Mouse (Mus musculus): Measurements from ENCODE around the gene Neurod2. TPM values are rescaled to one million over a fixed set of nuclear protein-coding genes. Genes with fewer than 3 reads are reported as not detected.
A peak's percentile ranks its signal among the peaks of the same experiment; 100 is the strongest.

Neurod2 gene
- polyA plus RNA-seq, 1 experiment from 2014 or later = 0.09 TPM

DNA sequence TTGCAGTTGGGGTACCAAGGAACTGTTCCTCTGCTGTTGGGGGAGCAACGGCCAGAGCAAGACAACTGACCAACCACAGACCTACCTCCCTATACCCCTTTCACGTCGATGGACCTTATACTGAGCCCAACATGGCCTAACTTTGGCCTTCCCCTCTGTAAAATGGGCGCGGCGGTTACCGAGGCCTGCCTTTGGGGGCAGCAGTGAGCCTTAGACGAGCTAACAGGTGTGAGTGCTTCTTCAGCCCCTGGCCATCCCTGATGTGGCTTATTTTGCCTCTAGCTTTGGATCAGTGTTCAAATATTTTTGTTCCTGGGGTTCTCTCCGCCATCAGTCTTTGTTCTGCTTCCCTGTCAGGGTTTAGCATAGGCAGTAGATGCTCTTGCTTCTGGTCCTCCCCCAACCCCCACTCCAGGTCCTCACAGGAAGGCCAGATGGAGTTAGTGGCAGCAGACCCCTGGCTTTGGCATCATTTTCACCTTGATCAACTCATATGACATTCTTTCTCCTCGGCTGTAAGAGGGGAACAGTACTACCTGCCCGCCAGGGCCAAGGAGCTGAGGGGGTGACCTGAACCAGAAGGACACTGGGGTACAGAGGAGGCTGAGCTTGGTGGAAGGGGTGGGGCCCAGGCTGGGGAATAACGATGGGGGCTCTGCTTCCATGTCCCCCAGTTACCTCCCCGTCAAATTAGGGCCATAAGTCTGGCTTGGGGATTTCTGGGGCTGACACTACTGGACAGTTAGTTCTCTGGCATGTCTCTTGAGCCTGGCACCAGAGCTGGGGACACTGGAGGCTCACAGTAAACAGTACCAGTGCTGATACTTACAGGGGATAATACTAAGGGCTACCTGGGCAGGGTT, 7.0 kb upstream of the Neurod2 start:
- Histone ChIP-seq H3K27me3 (replicated peaks) (peaks cover 93% of the 10 kb centered on the region), H3K4me1 (replicated peaks) (peaks cover 24% of the 10 kb centered on the region), H3K9ac (no peak overlapping the region), H3K36me3 (no peaks in the 10 kb centered on the region), H3K4me3 (replicated peaks) (no peak overlapping the region), H3K4me2 (replicated peaks) (no peak overlapping the region), H3K9me3 (no peaks in the 10 kb centered on the region), H3K27ac (no peak overlapping the region)
- 15% methylated on average over 13 of the region's 13 CpGs for WGBS
- no peak for ATAC-seq

DNA sequence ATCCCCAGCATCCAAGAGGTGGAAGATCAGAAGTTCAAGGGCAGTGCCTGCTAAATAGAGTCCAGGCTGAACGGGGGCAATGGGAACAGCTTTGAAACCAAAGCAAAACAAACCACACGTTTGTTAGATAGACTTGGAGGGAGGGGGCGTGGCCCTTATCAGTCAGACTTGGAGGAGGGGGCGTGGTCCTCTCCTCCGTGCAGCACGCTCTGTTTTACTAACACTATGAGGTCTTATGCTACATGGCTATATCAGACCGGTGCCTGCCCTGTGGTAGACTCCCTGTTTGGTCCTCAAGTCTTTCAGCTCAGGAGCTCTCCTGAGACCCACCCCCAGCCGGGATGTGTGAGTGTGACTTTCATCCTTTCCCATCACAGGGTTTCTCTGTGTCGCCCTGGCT, 5.8 kb upstream of the Neurod2 start:
- peaks cover 98% of the 10 kb centered on the region for H3K27me3 ChIP-seq (replicated peaks)
- peaks cover 24% of the 10 kb centered on the region for H3K4me1 ChIP-seq (replicated peaks)
- no peak overlapping the region for H3K4me2 ChIP-seq (replicated peaks)
- 9% methylated on average over 9 of the region's 9 CpGs for WGBS
- H3K27ac ChIP-seq = no peak overlapping the region
- H3K9ac ChIP-seq = no peak overlapping the region
- no peaks in the 10 kb centered on the region for H3K36me3 ChIP-seq
- ATAC-seq = no peak
- no peaks in the 10 kb centered on the region for H3K9me3 ChIP-seq
- no peak overlapping the region for H3K4me3 ChIP-seq (replicated peaks)

DNA sequence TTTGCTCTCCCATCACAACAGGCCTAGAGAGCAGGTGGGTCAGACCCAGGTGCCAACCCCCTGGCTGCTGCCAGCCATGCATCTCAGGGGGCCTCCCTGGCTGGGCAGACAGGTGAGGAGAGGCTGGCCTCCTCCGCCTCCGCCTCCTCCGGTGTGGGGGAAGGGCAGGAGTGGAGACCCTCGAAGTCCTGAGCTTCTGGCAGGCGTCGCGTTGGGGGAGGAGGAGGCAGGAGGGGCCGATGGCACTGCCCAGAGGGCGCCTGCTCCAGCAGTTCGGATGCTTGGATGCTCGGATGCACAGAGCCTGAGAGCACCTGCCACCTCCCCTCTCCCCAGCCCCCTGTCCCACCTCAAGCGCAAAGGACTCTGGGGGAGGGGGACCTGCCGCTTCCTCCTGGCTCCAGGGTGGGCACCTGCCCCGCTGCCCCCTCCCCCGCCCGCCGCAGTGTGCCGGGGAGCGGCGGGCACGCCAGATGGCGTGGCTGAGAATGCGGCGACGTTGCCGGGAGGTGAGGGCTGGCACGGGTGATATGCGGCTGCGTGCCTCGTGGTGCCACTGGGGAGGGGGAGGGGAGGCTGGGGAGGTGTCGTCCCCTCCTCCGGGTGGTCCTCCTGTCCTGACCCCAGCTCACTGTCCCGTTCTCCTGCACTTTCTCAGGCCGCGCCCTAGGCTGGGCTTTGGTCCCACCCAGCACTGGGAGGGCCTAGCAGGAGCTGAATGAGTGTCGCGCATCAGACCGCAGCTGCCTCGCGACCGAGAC, 4.7 kb upstream of the Neurod2 start:
- no peaks in the 10 kb centered on the region for H3K9me3 ChIP-seq
- H3K36me3 ChIP-seq = no peaks in the 10 kb centered on the region
- peak overlapping the region; percentile 54 for H3K4me2 ChIP-seq (replicated peaks)
- H3K4me1 ChIP-seq (replicated peaks) = peaks cover 18% of the 10 kb centered on the region
- peaks cover 98% of the 10 kb centered on the region for H3K27me3 ChIP-seq (replicated peaks)
- no peak for ATAC-seq
- no peak overlapping the region for H3K9ac ChIP-seq
- H3K4me3 ChIP-seq (replicated peaks) = peak overlapping the region; percentile 17; the same call in 1 of the 2 replicates
- no peak overlapping the region for H3K27ac ChIP-seq
- WGBS = 1% methylated on average over 38 of the region's 41 CpGs

DNA sequence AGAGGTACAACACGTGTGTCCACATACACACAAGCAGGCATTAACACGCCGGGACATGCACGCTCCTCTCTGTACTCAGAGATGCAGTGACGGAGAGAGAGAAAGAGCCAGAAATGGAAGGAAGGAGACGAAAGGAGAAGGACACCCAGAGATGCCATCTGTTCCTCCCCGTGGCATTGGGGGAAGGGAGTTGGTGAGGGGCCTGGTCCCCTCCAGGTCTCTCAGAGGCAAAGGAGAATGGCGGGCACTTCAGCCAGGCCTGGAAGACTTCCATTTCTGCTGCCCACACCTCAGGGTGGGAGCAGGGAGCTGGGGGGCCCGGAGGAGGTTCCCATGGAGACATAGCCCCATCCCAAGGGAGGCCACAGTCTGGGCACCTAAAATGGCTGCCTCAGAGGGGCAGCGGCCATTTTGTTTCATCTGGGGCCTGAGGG, 3.8 kb upstream of the Neurod2 start:
- no peaks in the 10 kb centered on the region for H3K9me3 ChIP-seq
- H3K27ac ChIP-seq = no peak overlapping the region
- H3K36me3 ChIP-seq = no peaks in the 10 kb centered on the region
- H3K4me3 ChIP-seq (replicated peaks) = no peak overlapping the region
- WGBS = 74% methylated on average over 10 of the region's 10 CpGs
- ATAC-seq = no peak
- peaks cover 98% of the 10 kb centered on the region for H3K27me3 ChIP-seq (replicated peaks)
- H3K4me1 ChIP-seq (replicated peaks) = peaks cover 16% of the 10 kb centered on the region
- H3K4me2 ChIP-seq (replicated peaks) = no peak overlapping the region
- no peak overlapping the region for H3K9ac ChIP-seq

DNA sequence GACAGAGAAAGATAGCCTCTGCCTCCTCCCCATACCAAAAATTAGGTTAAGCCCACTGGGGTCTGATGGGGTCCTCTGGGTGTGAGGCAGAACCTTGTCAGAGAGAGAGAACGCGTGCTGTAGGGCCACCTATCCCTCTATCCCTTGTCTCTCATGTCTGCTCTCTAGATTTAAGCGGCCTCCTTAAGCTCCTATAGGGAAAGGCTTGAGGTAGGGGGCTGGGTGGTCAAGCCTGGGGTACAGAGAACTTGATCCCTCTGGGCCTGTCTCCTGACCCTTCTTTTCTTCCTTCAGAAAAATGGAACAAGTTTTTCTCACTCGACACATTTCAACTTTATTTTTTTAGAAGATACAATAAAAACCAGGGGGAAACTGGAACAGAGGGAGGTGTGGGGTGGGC, 3.4 kb upstream of the Neurod2 start:
- WGBS = 73% methylated on average over 4 of the region's 4 CpGs
- Histone ChIP-seq H3K4me1 (replicated peaks) (peaks cover 19% of the 10 kb centered on the region), H3K4me3 (replicated peaks) (no peak overlapping the region), H3K9me3 (no peaks in the 10 kb centered on the region), H3K27me3 (replicated peaks) (peaks cover 98% of the 10 kb centered on the region), H3K36me3 (no peaks in the 10 kb centered on the region), H3K27ac (no peak overlapping the region), H3K4me2 (replicated peaks) (no peak overlapping the region), H3K9ac (no peak overlapping the region)
- ATAC-seq = no peak

DNA sequence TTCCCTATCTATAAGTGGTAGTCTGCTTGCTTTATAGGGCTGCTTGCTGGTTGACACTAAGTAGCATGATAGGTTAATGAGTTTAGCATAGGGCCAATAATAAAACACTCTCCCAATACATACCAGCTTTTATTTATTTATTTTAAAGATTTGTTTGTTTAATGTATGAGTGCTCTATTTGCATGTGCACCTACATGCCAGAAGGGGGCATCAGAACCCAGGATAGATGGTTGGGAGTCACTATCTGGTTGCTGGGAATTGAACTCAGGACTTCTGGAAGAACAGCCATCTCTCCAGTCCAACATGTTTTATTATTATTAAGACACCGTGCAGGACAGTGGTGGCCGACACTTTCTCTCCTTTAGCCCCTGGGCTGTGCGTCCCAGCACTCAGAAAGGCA, 2.7 kb upstream of the Neurod2 start:
- Histone ChIP-seq H3K4me2 (replicated peaks) (no peak overlapping the region), H3K27me3 (replicated peaks) (peaks cover 98% of the 10 kb centered on the region), H3K9me3 (no peaks in the 10 kb centered on the region), H3K9ac (no peak overlapping the region), H3K4me1 (replicated peaks) (peaks cover 26% of the 10 kb centered on the region), H3K36me3 (no peaks in the 10 kb centered on the region), H3K4me3 (replicated peaks) (no peak overlapping the region), H3K27ac (no peak overlapping the region)
- 84% methylated on average over 3 of the region's 3 CpGs for WGBS
- no peak for ATAC-seq

DNA sequence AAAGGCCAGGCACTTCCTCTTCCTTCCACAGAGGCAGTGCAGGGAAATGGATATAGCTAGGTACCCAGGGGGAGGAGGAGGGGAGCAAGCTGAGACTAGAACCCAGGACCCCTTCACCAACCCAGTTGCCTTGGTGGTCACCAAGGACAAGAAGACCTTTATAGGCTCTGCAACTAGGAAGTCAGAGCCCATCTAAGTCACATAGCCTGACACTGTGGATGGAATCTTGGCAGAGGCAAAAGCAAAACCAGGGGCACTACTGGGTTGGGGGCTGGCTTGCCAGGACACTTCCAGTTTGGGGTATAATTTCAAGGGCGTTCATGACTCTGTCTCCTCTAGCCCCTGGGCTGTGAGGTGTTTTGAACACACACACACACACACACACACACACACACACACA, 2.0 kb upstream of the Neurod2 start:
- Histone ChIP-seq H3K4me1 (replicated peaks) (peaks cover 31% of the 10 kb centered on the region), H3K4me3 (replicated peaks) (no peak overlapping the region), H3K27ac (no peak overlapping the region), H3K36me3 (no peaks in the 10 kb centered on the region), H3K27me3 (replicated peaks) (peaks cover 98% of the 10 kb centered on the region), H3K4me2 (replicated peaks) (no peak overlapping the region), H3K9me3 (no peaks in the 10 kb centered on the region), H3K9ac (no peak overlapping the region)
- WGBS = 71% methylated on average over 1 of the region's 1 CpGs
- ATAC-seq = no peak

DNA sequence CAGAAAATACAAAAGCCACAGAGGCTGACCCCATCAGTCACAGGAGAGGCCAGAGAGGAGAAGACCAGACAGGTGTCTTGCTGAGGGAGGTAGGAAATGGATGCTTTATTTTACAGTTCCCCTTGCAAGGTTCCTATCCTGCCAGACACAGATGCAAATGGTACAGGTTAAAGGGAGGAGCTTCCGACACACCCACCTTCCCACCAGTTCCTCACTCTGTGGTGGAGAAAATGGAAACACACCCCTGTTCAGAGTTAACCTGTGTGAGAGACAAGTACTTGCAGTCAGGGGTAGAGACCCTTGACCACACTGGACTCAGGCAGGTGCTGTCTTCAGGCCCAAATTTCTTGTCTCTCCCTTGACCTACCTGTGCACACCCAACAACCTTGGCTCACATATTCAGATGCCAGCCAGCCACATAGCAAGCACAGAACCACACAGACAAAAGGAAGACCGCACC, 1.3 kb upstream of the Neurod2 start:
- WGBS = 45% methylated on average over 2 of the region's 2 CpGs
- ATAC-seq = no peak

DNA sequence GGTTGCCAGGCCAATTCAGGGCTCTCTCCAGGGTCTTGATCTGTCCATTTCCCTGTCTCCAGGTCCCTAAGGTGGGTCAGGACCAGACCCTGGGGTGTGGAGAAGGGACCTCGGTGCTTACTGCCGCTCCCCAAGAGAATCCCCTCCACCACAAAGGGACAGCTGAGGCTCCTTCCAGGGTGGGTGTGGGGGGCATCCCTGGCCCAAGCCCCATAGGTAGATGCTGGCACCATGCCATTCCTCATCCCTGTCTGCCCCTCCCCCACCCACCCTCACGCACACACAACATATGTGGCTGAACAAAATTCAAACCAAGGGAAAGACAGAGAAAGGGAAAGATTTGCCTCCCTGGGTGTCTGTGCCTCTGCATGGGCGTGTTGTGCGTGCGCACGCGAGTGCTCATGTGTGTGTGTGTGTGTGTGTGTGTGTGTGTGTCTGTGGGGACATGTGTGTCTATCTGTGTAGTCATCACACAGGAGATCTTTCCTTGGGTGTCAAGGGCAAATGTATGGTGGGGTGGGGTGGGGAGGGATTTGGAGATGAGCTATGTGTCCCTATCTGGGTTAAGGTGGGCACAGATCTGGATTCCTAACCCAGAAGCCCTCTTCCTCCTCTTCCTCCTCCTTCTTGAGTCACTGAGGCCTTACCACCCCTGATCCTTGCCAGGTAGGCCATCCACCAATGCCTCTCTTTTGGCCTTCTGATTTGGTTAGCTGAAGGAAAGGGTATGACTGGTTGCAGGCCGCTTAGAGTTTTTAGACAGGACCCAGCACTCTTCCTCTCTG, 704 bp upstream of the Neurod2 start:
- no peaks in the 10 kb centered on the region for H3K9me3 ChIP-seq
- no peak overlapping the region for H3K4me2 ChIP-seq (replicated peaks)
- peaks cover 31% of the 10 kb centered on the region for H3K4me1 ChIP-seq (replicated peaks)
- WGBS = 33% methylated on average over 9 of the region's 9 CpGs
- H3K36me3 ChIP-seq = no peaks in the 10 kb centered on the region
- no peak overlapping the region for H3K9ac ChIP-seq
- no peak overlapping the region for H3K27ac ChIP-seq
- H3K4me3 ChIP-seq (replicated peaks) = no peak overlapping the region
- ATAC-seq = no peak
- H3K27me3 ChIP-seq (replicated peaks) = peaks cover 96% of the 10 kb centered on the region

More for the DNA sequence above, 1.3 kb upstream of the Neurod2 start:
- Histone ChIP-seq H3K27ac (no peak overlapping the region), H3K36me3 (no peaks in the 10 kb centered on the region), H3K4me2 (replicated peaks) (no peak overlapping the region), H3K9ac (no peak overlapping the region), H3K9me3 (no peaks in the 10 kb centered on the region), H3K4me3 (replicated peaks) (no peak overlapping the region), H3K27me3 (replicated peaks) (peaks cover 96% of the 10 kb centered on the region), H3K4me1 (replicated peaks) (peaks cover 31% of the 10 kb centered on the region)

DNA sequence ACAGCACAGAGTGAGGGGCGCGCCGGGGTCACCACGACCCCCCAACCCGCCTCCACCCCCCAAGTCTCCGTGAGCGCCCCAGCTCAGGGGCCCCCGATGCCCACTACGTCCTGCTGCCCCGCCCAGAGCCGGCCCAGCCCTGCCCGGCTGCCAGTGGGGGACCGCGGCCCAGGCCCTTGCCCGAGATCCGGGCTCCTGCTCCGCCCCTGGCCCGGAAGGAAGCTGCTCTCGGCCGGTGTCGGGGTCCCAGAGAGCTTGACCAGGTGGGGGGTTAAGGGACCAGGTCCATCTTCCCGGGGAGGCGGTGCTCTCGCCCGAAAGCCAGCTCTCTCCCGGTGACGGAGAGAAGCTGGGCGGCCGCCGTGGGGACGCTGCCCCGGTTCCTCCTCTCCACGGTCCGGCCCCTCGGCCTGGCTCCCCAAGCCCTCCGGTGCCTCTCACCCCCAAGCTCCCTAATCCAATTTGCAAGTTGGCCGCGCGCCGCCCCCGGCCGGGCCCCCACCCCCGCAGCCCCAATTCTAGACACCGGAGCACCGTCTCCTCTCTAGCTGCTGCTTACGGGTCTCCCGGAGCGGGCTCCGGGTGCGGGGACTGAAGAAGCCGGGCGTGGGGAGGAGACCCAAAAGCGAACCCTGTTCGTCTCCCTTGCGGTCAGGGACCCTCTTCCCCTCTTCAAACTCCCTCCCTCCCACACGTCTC, 928 bp downstream of the Neurod2 start:
- no peaks in the 10 kb centered on the region for H3K9me3 ChIP-seq
- peak overlapping the region; percentile 24 for H3K4me3 ChIP-seq (replicated peaks)
- WGBS = under 1% methylated on average over 54 of the region's 56 CpGs
- peaks cover 96% of the 10 kb centered on the region for H3K27me3 ChIP-seq (replicated peaks)
- ATAC-seq = peak; percentile 24; the same call in 1 of the 2 replicates
- peaks cover 21% of the 10 kb centered on the region for H3K4me1 ChIP-seq (replicated peaks)
- peak overlapping the region; percentile 46 for H3K4me2 ChIP-seq (replicated peaks)
- H3K27ac ChIP-seq = no peak overlapping the region
- no peak overlapping the region for H3K9ac ChIP-seq
- no peaks in the 10 kb centered on the region for H3K36me3 ChIP-seq

DNA sequence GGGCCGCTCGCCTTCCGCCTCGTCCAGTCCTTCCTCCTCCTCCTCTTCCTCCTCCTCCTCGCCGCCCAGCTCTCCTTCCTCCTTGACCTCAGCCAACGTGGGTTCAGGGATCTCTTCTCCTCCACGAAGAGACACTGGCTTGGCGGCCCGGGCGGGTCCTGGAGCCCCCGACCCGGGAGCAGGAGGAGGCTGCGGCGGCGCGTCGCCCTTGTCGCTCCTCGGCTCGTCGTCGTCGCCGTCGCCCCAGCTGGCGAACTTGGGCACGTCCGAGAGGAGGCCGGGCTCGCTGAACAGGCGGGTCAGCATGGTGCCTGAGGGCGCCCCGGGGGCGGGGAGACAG, 1.4 kb downstream of the Neurod2 start:
- no peak overlapping the region for H3K27ac ChIP-seq
- peak overlapping the region; percentile 24 for H3K4me3 ChIP-seq (replicated peaks)
- peaks cover 21% of the 10 kb centered on the region for H3K4me1 ChIP-seq (replicated peaks)
- no peaks in the 10 kb centered on the region for H3K36me3 ChIP-seq
- no peaks in the 10 kb centered on the region for H3K9me3 ChIP-seq
- peak overlapping the region; percentile 46 for H3K4me2 ChIP-seq (replicated peaks)
- 1% methylated on average over 30 of the region's 35 CpGs for WGBS
- no peak overlapping the region for H3K9ac ChIP-seq
- ATAC-seq = peak; percentile 55; the same call in 1 of the 2 replicates
- peaks cover 96% of the 10 kb centered on the region for H3K27me3 ChIP-seq (replicated peaks)

Data from intestine, embryonic 15.5 days (tissue).